Mouse (Mus musculus): Measurements from ENCODE around the gene Hp.

The Hp gene

GRCm38 (mm10) chr8:109563881-109564280 is 15.1 kb downstream of the Hp start:
- DNase-seq (ENCODE audit: low read depth) = no peak

DNA sequence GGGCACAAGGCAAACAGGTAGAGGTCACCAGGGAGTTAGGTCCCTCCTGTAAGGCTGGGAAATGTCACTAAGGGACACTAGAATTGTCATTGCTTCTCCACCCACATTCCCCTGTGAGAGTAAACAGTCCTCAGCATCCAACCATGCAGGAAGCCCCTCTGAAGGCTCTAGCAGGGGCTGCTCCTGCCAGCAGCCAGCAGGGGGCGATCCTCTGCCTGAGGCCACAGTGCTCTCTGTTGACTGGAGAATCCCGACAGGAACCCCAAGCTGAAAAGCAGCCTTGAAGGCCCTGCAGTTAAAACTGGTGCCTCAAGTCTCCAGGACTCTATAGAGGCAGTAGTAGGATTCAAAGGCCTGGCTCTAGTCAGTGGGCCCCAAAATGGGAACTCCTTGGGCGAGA is 27.3 kb downstream of the Hp start:
- peak; percentile 57 for DNase-seq (ENCODE audit: low read depth)

- DNase-seq (ENCODE audit: low read depth) = no peak
These were observed 34.9 kb downstream of the Hp start for GRCm38 (mm10) chr8:109544049-109544448.

DNA sequence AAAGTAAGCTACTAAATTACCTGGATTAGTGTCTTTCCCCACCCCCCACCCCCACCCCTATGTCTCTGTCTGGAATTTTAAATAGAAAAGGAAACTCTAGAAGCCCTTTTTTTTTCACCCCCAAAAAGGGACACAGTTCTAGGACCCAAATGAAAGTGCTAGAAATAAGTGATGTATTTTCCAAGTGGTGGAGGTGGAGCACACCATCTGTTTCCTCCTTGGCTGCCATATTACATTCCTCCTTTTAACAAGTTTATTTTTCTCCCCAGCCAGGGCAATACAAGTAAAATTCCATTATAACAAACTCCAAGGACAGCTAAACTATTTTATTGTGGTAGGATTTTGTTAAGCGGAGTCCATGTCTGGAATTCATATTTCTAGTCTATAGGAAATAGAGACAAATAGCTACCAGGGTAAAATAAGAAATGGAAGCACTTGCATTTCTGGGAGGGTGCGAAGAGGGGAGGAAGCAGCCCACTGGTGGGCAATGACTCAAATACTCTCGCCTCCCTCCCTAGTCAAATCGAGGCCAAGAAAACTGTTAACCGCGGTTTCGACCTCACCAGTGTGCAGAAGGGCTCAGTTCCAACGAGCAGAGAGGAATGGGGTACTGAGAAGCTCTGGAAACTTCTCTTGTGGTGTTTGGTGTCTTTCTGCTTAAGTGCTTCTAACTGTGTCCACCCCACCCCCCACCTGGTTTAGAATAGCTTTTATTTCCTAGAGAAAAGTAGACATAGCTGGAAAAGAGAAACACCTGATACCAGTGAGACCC is 36.0 kb downstream of the Hp start:
- no peak for DNase-seq (ENCODE audit: low read depth)

GRCm38 (mm10) chr8:109542165-109542564 is 36.8 kb downstream of the Hp start:
- DNase-seq (ENCODE audit: low read depth) = no peak

- DNase-seq (ENCODE audit: low read depth) = peak; percentile 86
These were observed 42.3 kb downstream of the Hp start for GRCm38 (mm10) chr8:109536703-109537102.

DNA sequence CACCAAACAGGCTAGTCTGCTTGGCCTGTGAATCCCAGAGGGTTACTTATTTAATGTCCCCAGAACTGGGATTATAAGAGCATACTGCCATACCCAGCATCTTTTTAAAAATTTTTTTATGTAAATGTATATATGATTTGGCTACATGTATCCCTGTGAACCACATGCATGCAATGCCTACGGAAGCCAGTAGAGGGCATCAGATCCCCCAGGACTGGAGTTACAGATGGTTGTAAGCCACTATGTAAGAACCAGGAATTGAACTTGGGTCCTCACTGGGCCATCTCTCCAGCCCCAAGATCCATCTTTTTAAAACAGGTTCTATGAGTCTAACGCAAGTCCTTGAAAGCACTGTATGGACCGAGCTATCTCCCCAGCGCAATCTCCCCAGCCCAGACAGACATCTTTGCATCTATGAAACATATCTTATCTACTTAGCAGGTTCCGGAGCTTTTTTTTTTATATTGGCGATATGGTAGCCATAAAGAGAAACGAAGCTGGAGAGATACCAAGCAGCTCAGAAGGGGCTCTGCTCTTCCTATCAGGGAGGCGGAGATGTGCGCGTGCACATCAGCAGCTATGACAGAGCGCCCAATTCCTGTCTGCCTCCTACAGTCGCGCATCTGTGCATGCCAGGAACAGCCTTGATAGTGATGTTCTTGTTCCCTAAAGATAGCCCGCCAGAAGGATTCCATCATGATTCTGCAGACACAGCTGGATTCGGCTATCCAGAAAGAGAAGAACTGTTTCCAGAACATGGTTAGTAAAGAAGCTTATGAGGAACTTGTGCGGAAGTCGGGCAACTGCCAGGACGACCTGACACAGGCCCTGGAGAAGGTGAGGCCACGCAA is 43.6 kb downstream of the Hp start:
- peak; percentile 71 for DNase-seq (ENCODE audit: low read depth)
